Mouse (Mus musculus): ENCODE results near the gene Serping1. TPM values are rescaled to one million over a fixed set of nuclear protein-coding genes. Genes with fewer than 3 reads are reported as not detected.

The Serping1 gene
- total RNA-seq, 2 experiments from 2014 or later = 68.8 to 75.7 TPM

- intact Hi-C loops (cut with DNase I) = no loop called here
- DNase-seq (ENCODE audit: low spot score) = no peak
Measured at GRCm38 (mm10) chr2:84783840-84784566, 8.8 kb upstream of the Serping1 start.

GRCm38 (mm10) chr2:84783315-84783714 is 8.1 kb upstream of the Serping1 start:
- no peak for DNase-seq (ENCODE audit: low spot score)
- intact Hi-C loops (cut with DNase I) = no loop called here

GRCm38 (mm10) chr2:84779210-84779609 is 4.0 kb upstream of the Serping1 start:
- intact Hi-C loops (cut with DNase I) = no loop called here
- no peak for DNase-seq (ENCODE audit: low spot score)

GRCm38 (mm10) chr2:84777706-84778105 is 2.5 kb upstream of the Serping1 start:
- intact Hi-C loops (cut with DNase I) = no loop called here
- no peak for DNase-seq (ENCODE audit: low spot score)

GRCm38 (mm10) chr2:84775665-84776064 is 421 bp upstream of the Serping1 start:
- no peak for DNase-seq (ENCODE audit: low spot score)
- intact Hi-C loops (cut with DNase I) = no loop called here

- peak; percentile 85 for DNase-seq (ENCODE audit: low spot score)
- intact Hi-C loops (cut with DNase I) = no loop called here
Measured at GRCm38 (mm10) chr2:84774751-84775150, 493 bp downstream of the Serping1 start.

GRCm38 (mm10) chr2:84773195-84773594 is 2.0 kb downstream of the Serping1 start:
- intact Hi-C loops (cut with DNase I) = no loop called here
- DNase-seq (ENCODE audit: low spot score) = no peak

DNA sequence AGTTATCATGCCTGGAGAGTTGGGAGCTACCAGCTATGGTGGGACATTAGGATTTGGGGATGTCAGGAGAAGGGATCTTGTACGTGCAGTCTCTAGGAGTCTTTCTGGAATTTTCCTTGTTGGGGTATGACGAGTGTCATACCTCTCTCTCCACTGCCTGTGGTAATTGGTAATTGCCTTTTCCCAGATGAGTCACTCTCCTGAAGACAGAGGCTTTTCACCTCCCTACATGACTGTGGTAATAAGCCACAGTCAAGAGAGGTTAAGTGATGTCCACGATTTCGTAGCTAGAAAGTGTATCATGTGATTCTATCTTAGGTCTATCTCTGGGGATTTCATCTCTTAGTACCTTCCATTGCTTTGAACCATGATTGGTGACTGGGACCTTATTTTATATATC is 2.8 kb downstream of the Serping1 start:
- intact Hi-C loops (cut with DNase I) = no loop called here

GRCm38 (mm10) chr2:84770501-84770900 is 4.7 kb downstream of the Serping1 start:
- DNase-seq (ENCODE audit: low spot score) = peak; percentile 49
- intact Hi-C loops (cut with DNase I) = no loop called here

More for the DNA sequence above, 2.8 kb downstream of the Serping1 start:
- no peak for DNase-seq (ENCODE audit: low spot score)

DNA sequence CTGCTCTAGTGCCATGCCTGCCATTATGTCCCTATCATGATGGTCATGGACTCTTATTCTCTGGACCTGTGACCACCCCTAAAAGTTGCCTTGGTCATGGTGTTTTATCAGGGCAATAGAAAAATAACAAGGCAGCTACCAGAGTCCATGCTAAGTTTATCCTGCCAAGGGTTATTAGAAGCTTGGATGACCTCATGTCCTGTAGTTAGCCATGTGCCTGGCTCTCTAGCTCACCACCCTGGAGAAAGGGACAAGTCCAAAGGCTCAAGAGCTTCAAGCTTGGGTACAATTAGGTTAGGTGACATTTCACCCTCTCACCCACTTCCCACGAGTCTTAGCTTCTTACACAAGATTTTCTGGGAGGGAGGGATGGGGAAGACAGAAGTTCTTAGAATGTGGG is 12.4 kb downstream of the Serping1 start:
- no peak for DNase-seq (ENCODE audit: low spot score)
- intact Hi-C loops (cut with DNase I) = loop anchor here (5.0 kb wide), 1 partner anchor 34 kb away; the partner anchor contains the start of gene Ube2l6

DNA sequence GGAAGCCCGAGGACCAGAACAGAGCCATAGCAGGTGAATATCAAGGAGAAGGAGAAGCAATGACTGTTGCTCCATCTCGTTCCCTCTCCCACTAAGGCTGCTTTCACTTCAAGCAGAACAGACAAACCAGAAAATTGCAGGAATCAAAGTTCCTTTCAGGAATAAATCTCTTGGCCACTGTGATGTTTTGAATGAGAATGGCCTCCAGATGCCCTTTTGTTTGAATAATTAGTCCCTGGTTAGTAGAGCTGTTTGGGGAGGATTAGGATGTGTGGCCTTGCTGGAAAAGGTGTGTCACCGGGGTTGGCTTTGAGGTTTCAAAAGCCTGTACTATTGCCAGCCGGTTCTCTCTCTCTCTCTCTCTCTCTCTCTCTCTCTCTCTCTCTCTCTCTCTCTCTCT is 12.9 kb downstream of the Serping1 start:
- no peak for DNase-seq (ENCODE audit: low spot score)
- intact Hi-C loops (cut with DNase I) = loop anchor here (5.0 kb wide), 1 partner anchor 35 kb away; the partner anchor contains the start of gene Ube2l6

GRCm38 (mm10) chr2:84761840-84762239 is 13.4 kb downstream of the Serping1 start:
- intact Hi-C loops (cut with DNase I) = loop anchor here (5.0 kb wide), 1 partner anchor 35 kb away; the partner anchor contains the start of gene Ube2l6
- no peak for DNase-seq (ENCODE audit: low spot score)

DNA sequence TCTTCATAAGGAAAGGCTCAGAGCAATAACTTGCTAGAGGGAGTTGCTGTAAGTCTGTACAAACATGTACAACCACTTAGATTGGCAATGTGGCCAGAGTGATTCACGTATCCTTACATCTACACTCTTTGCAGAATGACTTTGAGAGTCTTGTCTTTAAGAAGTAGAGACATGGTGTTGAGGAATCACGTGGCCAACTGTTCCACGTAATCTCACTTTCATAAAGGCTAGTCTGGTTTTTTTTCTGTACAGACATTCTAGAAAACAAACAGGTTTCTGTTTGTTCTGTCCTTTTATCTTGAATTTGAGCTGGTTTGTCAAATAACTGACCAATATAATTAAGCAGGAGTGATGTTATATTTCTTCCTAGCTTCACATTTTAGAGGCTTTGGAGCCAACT is 13.9 kb downstream of the Serping1 start:
- intact Hi-C loops (cut with DNase I) = loop anchor here (5.0 kb wide), 1 partner anchor 36 kb away; the partner anchor contains the start of gene Ube2l6

DNA sequence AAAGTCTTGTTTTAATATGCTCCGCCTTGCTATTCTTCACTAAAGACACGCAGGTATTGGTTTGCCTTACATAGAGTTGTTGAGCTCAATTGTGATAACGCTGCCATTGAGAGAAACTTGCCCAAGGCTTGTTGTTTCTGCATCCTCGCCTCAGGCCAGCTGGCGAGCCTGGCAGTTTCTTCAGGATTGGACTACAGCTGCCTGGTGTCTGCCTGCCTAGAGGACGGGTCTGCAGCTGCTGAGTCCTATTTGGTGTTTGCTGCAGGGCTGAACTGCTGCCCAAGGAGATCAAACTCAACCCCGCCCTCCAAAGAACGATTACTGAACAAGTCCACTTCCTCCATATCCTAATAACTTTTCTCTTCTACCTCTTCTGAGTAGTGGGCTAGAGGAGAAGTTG is 14.5 kb downstream of the Serping1 start:
- no peak for DNase-seq (ENCODE audit: low spot score)
- intact Hi-C loops (cut with DNase I) = loop anchor here (5.0 kb wide), 1 partner anchor 37 kb away; the partner anchor contains the start of gene Ube2l6

More for the DNA sequence above, 13.9 kb downstream of the Serping1 start:
- no peak for DNase-seq (ENCODE audit: low spot score)

DNA sequence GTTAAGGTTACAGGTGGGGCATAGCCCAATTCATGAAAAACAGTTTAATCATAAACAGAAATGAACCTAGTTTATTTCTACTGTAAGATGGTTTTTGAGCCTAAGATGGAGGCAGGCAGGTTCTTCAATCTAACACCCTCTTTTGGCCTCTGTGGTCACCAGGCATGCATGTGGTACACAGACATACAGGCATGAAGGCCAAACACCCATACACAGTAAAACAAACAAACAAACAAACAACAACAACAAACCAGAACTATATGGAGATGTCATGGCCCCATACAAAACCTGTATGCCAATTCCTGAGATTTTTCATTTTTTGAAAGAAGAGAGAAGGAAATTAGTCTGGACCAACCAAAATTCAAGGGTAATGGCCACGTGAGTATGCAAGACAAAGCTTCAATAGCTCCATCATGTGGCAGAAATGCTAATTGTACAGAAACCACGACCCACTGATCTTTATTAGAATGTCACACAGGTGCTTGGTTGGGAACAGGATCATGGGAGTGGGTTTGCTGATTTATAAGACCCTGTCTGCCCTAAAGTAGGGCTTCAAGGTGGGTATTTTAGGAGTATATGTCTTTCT is 16.6 kb downstream of the Serping1 start:
- intact Hi-C loops (cut with DNase I) = no loop called here
- no peak for DNase-seq (ENCODE audit: low spot score)

GRCm38 (mm10) chr2:84757026-84757682 is 18.1 kb downstream of the Serping1 start:
- DNase-seq (ENCODE audit: low spot score) = no peak
- intact Hi-C loops (cut with DNase I) = loop anchor here (2.0 kb wide), 1 partner anchor 16 kb away; no protein-coding TSS in a partner anchor

GRCm38 (mm10) chr2:84756245-84756644 is 19.0 kb downstream of the Serping1 start:
- DNase-seq (ENCODE audit: low spot score) = no peak
- intact Hi-C loops (cut with DNase I) = loop anchor here (2.0 kb wide), 1 partner anchor 15 kb away; no protein-coding TSS in a partner anchor

DNA sequence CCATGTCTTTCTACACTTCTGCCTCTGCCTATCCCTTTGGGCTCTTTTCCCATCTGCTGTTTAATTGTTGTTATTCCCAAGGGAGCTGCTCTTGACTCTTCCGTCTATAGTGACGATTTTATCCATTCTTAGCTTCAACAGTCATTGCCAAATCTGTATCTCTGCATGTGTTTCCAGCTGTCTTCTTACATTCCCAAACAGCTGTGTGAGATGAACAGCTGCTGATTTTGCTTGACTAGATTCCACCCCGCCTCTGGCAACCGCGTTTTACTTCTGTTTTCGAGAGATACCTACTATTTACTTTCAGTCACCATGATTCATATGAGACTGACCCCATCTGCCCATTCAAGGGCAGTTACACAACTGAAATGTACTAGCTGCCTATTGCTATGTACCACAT is 25.1 kb downstream of the Serping1 start:
- no peak for DNase-seq (ENCODE audit: low spot score)
- intact Hi-C loops (cut with DNase I) = no loop called here

GRCm38 (mm10) chr2:84744126-84744525 is 31.1 kb downstream of the Serping1 start:
- intact Hi-C loops (cut with DNase I) = loop anchor here (5.0 kb wide), 1 partner anchor 53 kb away; the partner anchor contains the start of gene Ube2l6
- DNase-seq (ENCODE audit: low spot score) = no peak

GRCm38 (mm10) chr2:84743561-84743960 is 31.7 kb downstream of the Serping1 start, which contains the start of gene Gm19426:
Gm19426 (minus strand) TSS chr2:84743655.
- intact Hi-C loops (cut with DNase I) = loop anchor here (5.0 kb wide), 1 partner anchor 54 kb away; the partner anchor contains the start of gene Ube2l6
- DNase-seq (ENCODE audit: low spot score) = peak; percentile 62
